Mouse (Mus musculus) Patski (cell line): Measurements from ENCODE around the gene Arrdc2. TPM values are rescaled to one million over a fixed set of nuclear protein-coding genes. Genes with fewer than 3 reads are reported as not detected.

Experiments used
- ATAC-seq: fragments of 100-300 bp; one replicate; pipeline ENCODE4 v1.8.0; 2021
- CTCF ChIA-PET: fragments of 350-600 bp; sonication (Branson Sonifier 250); formaldehyde crosslinking; loops from one replicate; lab custom pipeline; 2022; ENCODE audit warnings: inconsistent platforms; lab: Charles Lee
- POLR2A ChIA-PET: fragments of 350-600 bp; sonication (Branson Sonifier 250); formaldehyde crosslinking; loops from one replicate; lab custom pipeline; 2022; ENCODE audit warnings: antibody characterized with exemption, inconsistent platforms; lab: Charles Lee
- DNase-seq: peaks from one replicate; pipeline ENCODE4 v3.0.0-alpha.2; 2011; ENCODE audit warnings: low read depth, low spot score
- H3K27me3 ChIP-seq: fragments of 371-371 bp; one replicate; pipeline ENCODE4 v1.5.1; 2021
- CTCF ChIP-seq: fragments of 100-300 bp; IDR thresholded peaks from one replicate; pipeline ENCODE4 v1.5.1; 2021
- in situ Hi-C: fragments of 300-500 bp; cut with MboI; formaldehyde crosslinking; loops from 3 replicates; pipeline ENCODE4 v1.11.1; 2018; ENCODE audit warnings: low pct_unique_long_range_greater_than_20kb, mixed read lengths
- polyA plus RNA-seq: library from polyadenylated mRNA; unstranded; gene quantifications from one replicate; pipeline ENCODE4 v1.2.3, GENCODE M21; 2021

Arrdc2 gene
- polyA plus RNA-seq, 1 experiment from 2014 or later = 6.8 TPM

DNA sequence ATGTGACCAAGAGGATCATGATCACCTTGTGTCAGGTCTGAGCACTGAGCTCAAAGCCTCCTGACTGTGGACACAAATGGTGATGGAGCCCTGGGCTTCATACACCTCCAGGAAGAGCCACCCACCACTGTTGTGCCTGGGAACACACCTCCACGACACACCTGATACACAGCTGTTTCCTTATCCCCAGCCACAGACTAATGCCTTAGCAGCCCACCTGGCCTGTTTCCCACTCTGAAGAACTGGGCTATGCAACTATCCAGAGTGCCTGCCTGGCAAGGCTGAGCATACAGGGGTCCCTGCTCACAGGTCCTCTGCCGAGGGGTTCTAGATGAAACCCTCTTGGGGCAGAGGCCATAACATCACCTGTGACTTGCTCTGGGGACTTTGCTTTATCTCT, 45.3 kb downstream of the Arrdc2 start:
- in situ Hi-C loops = no loop called here
- DNase-seq (no peak), ATAC-seq (no peak)
- H3K27me3 ChIP-seq = no peaks in the 10 kb centered on the region
- no peak for TF ChIP-seq CTCF
- POLR2A ChIA-PET = no interaction called here
- CTCF ChIA-PET = interaction anchor here (0.8 to 1.5 kb wide), 2 partner anchors 19 to 47 kb away, joined by 3 to 4 read pairs; no protein-coding TSS in a partner anchor

DNA sequence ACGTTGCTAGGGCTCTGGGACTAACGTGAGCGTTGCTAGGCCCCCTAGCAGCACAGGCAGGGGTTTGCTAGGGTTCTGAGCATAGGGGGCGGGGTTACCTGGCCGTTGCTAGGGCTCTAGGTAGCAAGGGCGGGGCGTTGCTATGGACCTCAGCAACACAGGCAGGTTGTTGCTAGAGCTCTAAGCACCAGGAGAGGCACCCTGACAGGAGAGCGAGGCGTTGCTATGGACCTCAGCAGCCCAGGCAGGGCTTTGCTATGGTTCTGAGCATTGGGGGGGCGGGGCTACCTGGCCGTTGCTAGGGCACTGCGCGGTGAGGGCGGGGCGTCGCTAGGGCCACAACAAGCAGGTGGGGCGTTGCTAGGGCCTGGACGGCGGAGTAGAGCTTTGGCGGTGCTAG, 46.8 kb downstream of the Arrdc2 start:
- in situ Hi-C loops = no loop called here
- CTCF ChIA-PET = interaction anchor here (0.8 to 1.7 kb wide), 3 partner anchors 25 to 52 kb away, joined by 3 to 5 read pairs (median 4); no protein-coding TSS in a partner anchor
- ATAC-seq (peak; percentile 5), DNase-seq (no peak)
- no peaks in the 10 kb centered on the region for H3K27me3 ChIP-seq
- TF ChIP-seq CTCF = no peak
- POLR2A ChIA-PET = interaction anchor here (1.2 to 2.3 kb wide), 3 partner anchors 11 to 16 kb away, joined by 5 to 11 read pairs (median 11); partner anchors contain the start of gene Pik3r2

DNA sequence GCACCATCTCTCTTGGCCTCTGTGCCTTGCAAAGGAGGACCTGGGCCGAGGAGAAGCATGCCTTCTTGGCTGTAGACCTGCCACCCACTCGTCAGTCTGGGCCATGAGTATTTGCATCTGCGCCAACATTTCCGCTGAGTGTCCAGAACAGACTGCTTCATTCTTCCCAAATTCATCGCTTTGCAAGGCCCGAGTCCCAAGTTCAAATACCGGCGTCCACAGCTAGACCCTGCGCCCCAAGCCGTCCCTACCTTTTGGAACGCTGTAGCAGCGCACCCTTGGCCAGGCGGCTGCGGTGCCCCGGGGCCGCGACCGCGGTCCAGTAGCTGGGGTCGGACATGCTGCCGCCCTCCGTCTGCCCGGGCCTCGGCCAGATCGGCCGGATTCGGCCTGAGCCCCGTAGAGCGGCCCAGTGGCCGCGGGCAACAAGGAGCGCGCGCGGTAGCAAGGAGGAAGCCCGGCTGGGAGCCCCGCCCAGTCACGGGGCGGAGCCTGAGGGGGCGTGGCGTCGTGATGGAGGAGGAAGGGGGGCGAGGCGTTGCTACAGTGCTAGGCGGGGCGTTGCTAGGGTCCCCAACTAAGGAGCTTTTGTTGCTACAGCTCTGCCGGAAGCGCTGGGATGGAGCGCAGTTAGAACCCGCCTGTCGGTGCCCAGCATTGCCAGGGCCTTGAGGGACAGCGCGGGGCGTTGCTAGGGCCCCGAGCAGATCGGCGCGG, 47.4 kb downstream of the Arrdc2 start:
- DNase-seq (peak; percentile 74), ATAC-seq (peak; percentile 71)
- ChIA-PET CTCF (interaction anchor here (0.8 to 1.7 kb wide), 3 partner anchors 25 to 52 kb away, joined by 3 to 5 read pairs (median 4); no protein-coding TSS in a partner anchor), POLR2A (interaction anchor here (1.2 to 2.3 kb wide), 3 partner anchors 11 to 15 kb away, joined by 5 to 11 read pairs (median 11); partner anchors contain the start of gene Pik3r2)
- in situ Hi-C loops = no loop called here
- no peak for TF ChIP-seq CTCF
- no peaks in the 10 kb centered on the region for H3K27me3 ChIP-seq

DNA sequence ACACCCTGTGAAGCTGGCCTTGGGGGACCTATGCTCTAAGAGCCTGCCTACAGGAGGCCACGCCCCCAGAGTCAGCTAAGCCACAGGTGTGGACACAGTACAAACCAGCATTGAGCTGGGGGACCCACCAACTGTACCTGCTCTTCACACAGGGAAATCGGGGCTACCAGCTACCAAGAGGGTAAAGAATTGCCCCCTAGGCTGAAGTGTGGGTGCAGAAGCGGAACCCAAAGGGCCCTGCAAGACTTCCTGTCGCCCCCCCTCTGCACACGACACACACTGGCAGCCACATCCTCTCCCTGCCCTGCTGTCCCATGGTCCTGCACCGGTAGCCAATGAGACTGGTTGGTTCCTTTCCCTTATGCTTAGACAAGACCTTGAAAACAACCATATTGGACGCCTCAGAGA, 48.2 kb downstream of the Arrdc2 start:
- in situ Hi-C loops = no loop called here
- H3K27me3 ChIP-seq = no peaks in the 10 kb centered on the region
- ATAC-seq (no peak), DNase-seq (no peak)
- TF ChIP-seq CTCF = no peak
- ChIA-PET POLR2A (interaction anchor here (2.3 kb wide), 2 partner anchors 12 to 15 kb away, joined by 11 read pairs; partner anchors contain the start of gene Pik3r2), CTCF (interaction anchor here (0.8 to 1.7 kb wide), 3 partner anchors 28 to 53 kb away, joined by 3 to 5 read pairs (median 4); no protein-coding TSS in a partner anchor)

GRCm38 (mm10) chr8:70790846-70791245, 48.7 kb downstream of the Arrdc2 start:
- in situ Hi-C loops = no loop called here
- CTCF ChIA-PET = interaction anchor here (0.8 kb wide), 1 partner anchor 28 kb away, joined by 3 read pairs; no protein-coding TSS in a partner anchor
- no peaks in the 10 kb centered on the region for H3K27me3 ChIP-seq
- no peak for TF ChIP-seq CTCF
- DNase-seq (no peak), ATAC-seq (no peak)
- POLR2A ChIA-PET = interaction anchor here (0.8 to 2.3 kb wide), 3 partner anchors 12 to 14 kb away, joined by 3 to 11 read pairs (median 11); partner anchors contain the start of gene Pik3r2

- no peak for TF ChIP-seq CTCF
- POLR2A ChIA-PET = interaction anchor here (0.7 to 1.0 kb wide), 2 partner anchors 10 to 12 kb away, joined by 3 read pairs; partner anchors contain the start of gene Pik3r2
- in situ Hi-C loops = no loop called here
- ATAC-seq (no peak), DNase-seq (no peak)
- H3K27me3 ChIP-seq = no peaks in the 10 kb centered on the region
- CTCF ChIA-PET = no interaction called here
Measured at GRCm38 (mm10) chr8:70789046-70789445, 50.5 kb downstream of the Arrdc2 start.

DNA sequence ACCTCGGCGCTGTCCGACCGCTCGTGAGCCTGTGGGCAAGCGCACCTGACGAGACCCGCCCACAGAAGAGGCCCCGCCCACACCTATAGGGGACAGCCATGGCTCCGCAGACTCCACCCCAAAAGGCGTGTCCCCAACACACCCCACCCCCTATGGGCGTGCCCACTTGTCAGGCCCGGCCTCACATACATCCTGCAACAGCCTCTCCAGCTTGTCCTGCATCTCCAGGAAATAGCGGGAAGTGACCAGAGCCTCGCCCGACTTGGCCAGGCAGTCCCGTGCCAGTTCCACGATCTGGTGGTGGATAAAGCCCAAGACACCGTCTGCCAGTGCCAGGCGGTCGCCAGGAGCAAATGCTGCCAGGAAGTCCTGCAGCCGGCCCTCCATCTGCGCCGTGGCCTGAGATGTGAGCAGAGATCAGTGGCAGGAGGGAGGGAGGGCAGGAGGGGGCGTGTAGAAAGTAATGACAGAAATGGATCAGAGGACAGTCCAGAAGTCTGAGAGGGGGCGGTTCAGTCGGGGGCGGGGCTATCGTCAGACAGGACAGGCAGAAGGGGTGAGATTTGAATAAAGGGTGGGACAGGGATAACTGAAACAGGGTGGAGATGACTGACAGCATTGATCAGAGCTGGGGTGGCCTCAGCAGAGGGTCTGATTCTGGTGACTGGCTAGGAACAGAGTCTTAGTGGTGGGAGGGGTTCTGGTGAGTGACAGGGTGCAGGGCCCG, 51.4 kb downstream of the Arrdc2 start:
- TF ChIP-seq CTCF = no peak
- no peak for ATAC-seq
- DNase-seq = no peak
- CTCF ChIA-PET = no interaction called here
- H3K27me3 ChIP-seq = no peaks in the 10 kb centered on the region
- POLR2A ChIA-PET = interaction anchor here (0.7 to 1.0 kb wide), 2 partner anchors 9 to 11 kb away, joined by 3 read pairs; partner anchors contain the start of gene Pik3r2
- in situ Hi-C loops = no loop called here

GRCm38 (mm10) chr8:70787051-70787445, 52.5 kb downstream of the Arrdc2 start:
- in situ Hi-C loops = no loop called here
- no peaks in the 10 kb centered on the region for H3K27me3 ChIP-seq
- DNase-seq (no peak), ATAC-seq (no peak)
- CTCF ChIA-PET = interaction anchor here (0.9 kb wide), 1 partner anchor 9 kb away, joined by 3 read pairs; no protein-coding TSS in a partner anchor
- no peak for TF ChIP-seq CTCF
- POLR2A ChIA-PET = no interaction called here

DNA sequence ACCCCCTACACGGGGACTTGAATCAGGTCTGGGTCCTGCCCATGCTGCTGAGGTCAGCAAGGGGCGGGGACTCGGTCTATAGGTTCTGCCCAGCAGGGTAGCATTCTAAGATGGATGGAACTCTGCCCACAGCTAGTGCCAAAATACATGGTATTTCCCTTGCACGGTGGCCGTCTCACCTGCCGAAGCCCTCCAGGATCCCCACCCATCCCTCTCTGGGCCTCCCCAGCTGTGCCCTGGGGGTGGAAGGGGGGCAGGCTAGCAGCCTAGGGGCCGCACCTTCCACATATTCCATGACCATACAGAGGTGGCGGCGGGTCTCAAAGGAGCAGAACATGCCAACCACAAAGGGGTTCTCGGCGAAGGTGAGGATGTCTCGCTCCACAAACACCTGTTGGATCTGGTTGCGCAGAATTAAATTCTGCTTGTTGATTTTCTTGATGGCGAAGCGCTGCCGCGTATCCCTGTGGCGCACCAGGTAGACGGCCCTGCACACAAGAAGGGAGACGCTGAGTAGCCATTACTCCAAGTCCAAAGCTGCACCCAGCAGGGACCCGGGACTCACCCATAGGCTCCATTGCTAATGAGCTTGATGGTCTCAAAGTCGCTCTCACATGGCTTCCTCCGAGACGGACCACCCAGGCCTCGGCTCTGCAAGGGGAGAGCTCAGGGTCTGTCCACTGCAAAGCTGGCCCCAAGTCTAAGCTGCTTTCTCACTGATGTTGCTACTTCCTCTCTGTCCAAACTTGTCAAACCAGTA, 53.0 kb downstream of the Arrdc2 start:
- H3K27me3 ChIP-seq = no peaks in the 10 kb centered on the region
- in situ Hi-C loops = no loop called here
- no peak for ATAC-seq
- TF ChIP-seq CTCF = no peak
- CTCF ChIA-PET = interaction anchor here (0.9 kb wide), 1 partner anchor 9 kb away, joined by 3 read pairs; no protein-coding TSS in a partner anchor
- no peak for DNase-seq
- POLR2A ChIA-PET = no interaction called here

Other genes with a start within 250 kb of the Arrdc2 start
- 6.4 TPM for gene Isyna1, start 245.3 kb downstream of the Arrdc2 start, polyA plus RNA-seq
- 253 TPM for gene Ssbp4, start 230.8 kb downstream of the Arrdc2 start, polyA plus RNA-seq
- 0.04 TPM for gene Lrrc25, start 223.6 kb downstream of the Arrdc2 start, polyA plus RNA-seq
- gene Gdf15, start 207.3 kb downstream of the Arrdc2 start, polyA plus RNA-seq = 354 TPM
- gene Pgpep1, start 179.3 kb downstream of the Arrdc2 start, polyA plus RNA-seq = 116 TPM
- 189 TPM for gene Lsm4, start 166.5 kb downstream of the Arrdc2 start, polyA plus RNA-seq
- 376 TPM for gene Jund, start 140.8 kb downstream of the Arrdc2 start, polyA plus RNA-seq
- gene Iqcn, start 136.3 kb downstream of the Arrdc2 start, polyA plus RNA-seq = 0.06 TPM
- 1.1 TPM for gene Gm3336, start 121.2 kb downstream of the Arrdc2 start, polyA plus RNA-seq
- 15.0 TPM for gene Pde4c, start 116.0 kb downstream of the Arrdc2 start, polyA plus RNA-seq
- 35.0 TPM for gene Rab3a, start 85.0 kb downstream of the Arrdc2 start, polyA plus RNA-seq
- 85.2 TPM for gene Mpv17l2, start 78.8 kb downstream of the Arrdc2 start, polyA plus RNA-seq
- gene Pik3r2, start 63.0 kb downstream of the Arrdc2 start, polyA plus RNA-seq = 110 TPM
- gene Mast3, start 34.7 kb downstream of the Arrdc2 start, polyA plus RNA-seq = 30.4 TPM
- gene Il12rb1, start 31.3 kb downstream of the Arrdc2 start, polyA plus RNA-seq = 0.80 TPM
- gene Kcnn1, start 23.5 kb upstream of the Arrdc2 start, polyA plus RNA-seq = 8.0 TPM
- 67.5 TPM for gene Ccdc124, start 34.2 kb upstream of the Arrdc2 start, polyA plus RNA-seq
- gene Slc5a5, start 53.0 kb upstream of the Arrdc2 start, polyA plus RNA-seq = 0.08 TPM
- 1,930 TPM for gene Rpl18a, start 57.7 kb upstream of the Arrdc2 start, polyA plus RNA-seq
- gene Map1s, start 66.2 kb upstream of the Arrdc2 start, polyA plus RNA-seq = 50.9 TPM